Mouse (Mus musculus): ENCODE measurements at regions not wholly inside any gene's neighbourhood (a gene's known extent, or its start where the extent isn't known, plus 50 kb on each side); places are given as distances from the start of the nearest gene placed in this dataset.

GRCm38 (mm10) chr13:111926801-111927200 lies 118.0 kb upstream of the Map3k1 start:
- no peak for TF ChIP-seq CTCF (IDR thresholded peaks at IDR 0.05; ENCODE audit: extremely low read depth, insufficient read length, insufficient replicate concordance, low read depth, low read length)
- no peak for TF ChIP-seq POLR2A (IDR thresholded peaks at IDR 0.05; ENCODE audit: low read depth, low read length)

All from small intestine, adult 2 months (tissue).